Mouse (Mus musculus) hindbrain, embryonic 10.5 days (tissue): ENCODE results near the gene Aldh3b1. TPM values are rescaled to one million over a fixed set of nuclear protein-coding genes. Genes with fewer than 3 reads are reported as not detected.
"Not testable (repeated sequence)": the region's sequence is repeated elsewhere in the genome, so short reads cannot be mapped to it uniquely, and the experiment has no call there.

ENCODE experiments used
- DNase-seq: peaks from one replicate; pipeline ENCODE4 v3.0.0-alpha.2; 2017; ENCODE audit warnings: low spot score
- H3K27ac ChIP-seq: fragments of 300-500 bp; sonication (generic); 2 replicates; pipeline ENCODE4 v1.5.1; 2016; ENCODE audit warnings: mild to moderate bottlenecking, moderate library complexity
- H3K27me3 ChIP-seq: fragments of 300-500 bp; sonication (generic); 2 replicates; pipeline ENCODE4 v1.6.1; 2016; ENCODE audit warnings: mild to moderate bottlenecking; ENCODE audit not compliant: poor library complexity, insufficient read depth, severe bottlenecking
- H3K36me3 ChIP-seq: fragments of 300-500 bp; sonication (generic); 2 replicates; pipeline ENCODE4 v1.6.1; 2016; ENCODE audit warnings: mild to moderate bottlenecking, moderate library complexity
- H3K4me1 ChIP-seq: fragments of 300-500 bp; sonication (generic); replicated peaks from 2 replicates; pipeline ENCODE4 v1.6.1; 2016; ENCODE audit warnings: mild to moderate bottlenecking
- H3K4me3 ChIP-seq: fragments of 300-500 bp; sonication (generic); 2 replicates; pipeline ENCODE4 v1.5.1; 2016; ENCODE audit warnings: mild to moderate bottlenecking, moderate library complexity
- H3K9me3 ChIP-seq: fragments of 300-500 bp; sonication (generic); 2 replicates; pipeline ENCODE4 v1.6.1; 2016; ENCODE audit warnings: mild to moderate bottlenecking, moderate library complexity
- WGBS: fragments of 180-500 bp; shearing (Covaris S2); methylation state at CpG from one replicate; pipeline ENCODE4 v1.1.7; 2016; 5-methylcytosine and 5-hydroxymethylcytosine counted together
- polyA plus RNA-seq: library from polyadenylated mRNA; unstranded; fragments of >200 nt; fragmentation: Nextera tagmentation; extraction: Ambion mirVana; gene quantifications from 2 replicates; pipeline ENCODE4 v1.2.1, GENCODE M21; 2016

The Aldh3b1 gene
- 0.71 and 0.81 TPM in 2 replicates for polyA plus RNA-seq

GRCm38 (mm10) chr19:3929211-3929941 lies at the start of gene Aldh3b1:
TSS of gene Aldh3b1 (minus strand) at chr19:3929808.
- no peak within 1 kb of the TSS for H3K4me3 ChIP-seq
- WGBS, result 63% methylated on average over 12 of the region's 12 CpGs
- H3K4me1 ChIP-seq, result peaks cover 26% of the 10 kb centered on the region
- H3K27me3 ChIP-seq, result no peaks in the 10 kb centered on the region
- no peaks in the 10 kb centered on the region for H3K36me3 ChIP-seq
- peak within 1 kb of the TSS; percentile 63 for H3K27ac ChIP-seq
- DNase-seq, result no peak
- H3K9me3 ChIP-seq, result no peaks in the 10 kb centered on the region

GRCm38 (mm10) chr19:3975866-3976265 lies 46.3 kb upstream of the Aldh3b1 start:
- 75% methylated on average over 2 of the region's 2 CpGs for WGBS
- Histone ChIP-seq H3K27me3 (no peaks in the 10 kb centered on the region), H3K4me3 (no peak overlapping the region), H3K4me1 (peaks cover 27% of the 10 kb centered on the region), H3K27ac (no peak overlapping the region), H3K9me3 (no peaks in the 10 kb centered on the region), H3K36me3 (no peaks in the 10 kb centered on the region)
- DNase-seq, result no peak

- WGBS, result 91% methylated on average over 6 of the region's 6 CpGs
These were observed 45.0 kb upstream of the Aldh3b1 start for GRCm38 (mm10) chr19:3974608-3975007.

GRCm38 (mm10) chr19:3972229-3972628 lies 42.6 kb upstream of the Aldh3b1 start, which contains the start of gene Aldh3b2:
TSS of gene Aldh3b2 (plus strand) at chr19:3972328.
- no peak within 1 kb of the TSS for H3K27ac ChIP-seq
- H3K4me3 ChIP-seq, result no peak within 1 kb of the TSS
- DNase-seq, result no peak
- peaks cover 20% of the 10 kb centered on the region for H3K4me1 ChIP-seq
- 43% methylated on average over 9 of the region's 9 CpGs for WGBS
- no peaks in the 10 kb centered on the region for H3K36me3 ChIP-seq
- H3K27me3 ChIP-seq, result no peaks in the 10 kb centered on the region
- H3K9me3 ChIP-seq, result no peaks in the 10 kb centered on the region

More at GRCm38 (mm10) chr19:3974608-3975007, 45.0 kb upstream of the Aldh3b1 start:
- not testable (repeated sequence) for H3K4me3 ChIP-seq, H3K9me3 ChIP-seq, H3K27me3 ChIP-seq, DNase-seq, H3K27ac ChIP-seq, H3K36me3 ChIP-seq
- H3K4me1 ChIP-seq, result peaks cover 16% of the 10 kb centered on the region

- H3K4me3 ChIP-seq, result no peak overlapping the region
- no peak overlapping the region for H3K27ac ChIP-seq
- no peak for DNase-seq
- no peaks in the 10 kb centered on the region for H3K27me3 ChIP-seq
- H3K4me1 ChIP-seq, result peaks cover 14% of the 10 kb centered on the region
- 70% methylated on average over 3 of the region's 3 CpGs for WGBS
- H3K9me3 ChIP-seq, result no peaks in the 10 kb centered on the region
- H3K36me3 ChIP-seq, result no peaks in the 10 kb centered on the region
These were observed 37.6 kb upstream of the Aldh3b1 start for GRCm38 (mm10) chr19:3967258-3967657.

- Histone ChIP-seq H3K27me3 (no peaks in the 10 kb centered on the region), H3K4me3 (no peak overlapping the region), H3K4me1 (peaks cover 12% of the 10 kb centered on the region), H3K36me3 (no peaks in the 10 kb centered on the region), H3K9me3 (no peaks in the 10 kb centered on the region), H3K27ac (no peak overlapping the region)
- 74% methylated on average over 11 of the region's 11 CpGs for WGBS
- no peak for DNase-seq
These were observed 36.9 kb upstream of the Aldh3b1 start for GRCm38 (mm10) chr19:3966330-3967075.

GRCm38 (mm10) chr19:3964030-3964429 lies 34.4 kb upstream of the Aldh3b1 start:
- Histone ChIP-seq H3K36me3 (no peaks in the 10 kb centered on the region), H3K27ac (no peak overlapping the region), H3K27me3 (no peaks in the 10 kb centered on the region), H3K4me3 (no peak overlapping the region), H3K9me3 (no peaks in the 10 kb centered on the region), H3K4me1 (peaks cover 6% of the 10 kb centered on the region; the same call in 1 of the 2 replicates)
- WGBS, result 78% methylated on average over 4 of the region's 4 CpGs
- no peak for DNase-seq

GRCm38 (mm10) chr19:3962469-3962868 lies 32.9 kb upstream of the Aldh3b1 start:
- Histone ChIP-seq H3K27ac (no peak overlapping the region), H3K36me3 (no peaks in the 10 kb centered on the region), H3K9me3 (no peaks in the 10 kb centered on the region), H3K4me3 (no peak overlapping the region), H3K27me3 (no peaks in the 10 kb centered on the region), H3K4me1 (no peaks in the 10 kb centered on the region)
- 12% methylated on average over 2 of the region's 2 CpGs for WGBS
- DNase-seq, result no peak

- not testable (repeated sequence) for H3K27me3 ChIP-seq, H3K36me3 ChIP-seq, H3K4me3 ChIP-seq, DNase-seq, H3K27ac ChIP-seq, H3K9me3 ChIP-seq, H3K4me1 ChIP-seq
- WGBS, result 90% methylated on average over 6 of the region's 6 CpGs
These were observed 32.2 kb upstream of the Aldh3b1 start for GRCm38 (mm10) chr19:3961805-3962204.

GRCm38 (mm10) chr19:3960211-3960610 lies 30.6 kb upstream of the Aldh3b1 start:
- no peak overlapping the region for H3K27ac ChIP-seq
- WGBS, result 85% methylated on average over 5 of the region's 5 CpGs
- no peaks in the 10 kb centered on the region for H3K9me3 ChIP-seq
- no peaks in the 10 kb centered on the region for H3K36me3 ChIP-seq
- no peaks in the 10 kb centered on the region for H3K27me3 ChIP-seq
- DNase-seq, result no peak
- H3K4me3 ChIP-seq, result no peak overlapping the region
- H3K4me1 ChIP-seq, result no peaks in the 10 kb centered on the region

- no peak overlapping the region for H3K27ac ChIP-seq
- DNase-seq, result no peak
- H3K4me1 ChIP-seq, result 0 out of 2 replicates have a peak, but pooled peaks cover 3% of the 10 kb centered on the region
- H3K9me3 ChIP-seq, result no peaks in the 10 kb centered on the region
- no peak overlapping the region for H3K4me3 ChIP-seq
- no peaks in the 10 kb centered on the region for H3K27me3 ChIP-seq
- no peaks in the 10 kb centered on the region for H3K36me3 ChIP-seq
These were observed 29.4 kb upstream of the Aldh3b1 start for GRCm38 (mm10) chr19:3959030-3959429.

GRCm38 (mm10) chr19:3958470-3958869 lies 28.9 kb upstream of the Aldh3b1 start, which contains the start of gene Aldh3b3:
TSS of gene Aldh3b3 (plus strand) at chr19:3958645.
- no peak within 1 kb of the TSS for H3K27ac ChIP-seq
- no peak within 1 kb of the TSS for H3K4me3 ChIP-seq
- no peaks in the 10 kb centered on the region for H3K9me3 ChIP-seq
- H3K4me1 ChIP-seq, result 0 out of 2 replicates have a peak, but pooled peaks cover 3% of the 10 kb centered on the region
- no peak for DNase-seq
- no peaks in the 10 kb centered on the region for H3K36me3 ChIP-seq
- no peaks in the 10 kb centered on the region for H3K27me3 ChIP-seq
- 79% methylated on average over 4 of the region's 4 CpGs for WGBS
